ENCODE assay signal across 11 mouse cellular contexts in genomic region chr13:44282731-44283571, GRCm38 (mm10).
DNase-seq lines count a peak whose midpoint lies in the region; ATAC-seq and TF ChIP-seq lines count a peak whose summit lies in the region.
"Had no signal": no experiment of that assay in that cellular context is flagged by ENCODE, and none has a peak within 500 bp of the region (broad histone marks: within the 10 kb centered on the region; RNA-seq: fewer than 3 reads in every experiment).

No protein-coding gene starts in this region.

- H3K4me3 ChIP-seq in hindbrain, embryonic 14.5 days (replicated peaks; ENCODE audit: low read length): no peak overlapping the region
- no peak overlapping the region for H3K4me3 ChIP-seq in hindbrain, embryonic 11.5 days (ENCODE audit: low read depth, low read length)
- no peak overlapping the region for H3K4me3 ChIP-seq in lung, postnatal 0 days (ENCODE audit: low read depth, low read length)
- H3K4me3 ChIP-seq in limb, embryonic 14.5 days (replicated peaks; ENCODE audit: low read length): no peak overlapping the region
- H3K4me3 ChIP-seq: liver, embryonic 15.5 days had no signal

- H3K4me2 ChIP-seq in hindbrain, embryonic 14.5 days (replicated peaks): no peak overlapping the region
- no peak overlapping the region for H3K4me2 ChIP-seq in hindbrain, embryonic 11.5 days (replicated peaks; ENCODE audit: low read depth, low read length)
- no peak overlapping the region for H3K4me2 ChIP-seq in lung, postnatal 0 days (replicated peaks; ENCODE audit: low read depth, low read length)
- no peak overlapping the region for H3K4me2 ChIP-seq in limb, embryonic 14.5 days (replicated peaks; ENCODE audit: low read depth, low read length, severe bottlenecking)
- H3K4me2 ChIP-seq: liver, embryonic 15.5 days had no signal

- TF ChIP-seq CTCF in lung, postnatal 0 days (IDR thresholded peaks at IDR 0.05): no peak

- no peak for DNase-seq in hindbrain, embryonic 14.5 days (ENCODE audit: low spot score)
- DNase-seq in hindbrain, embryonic 11.5 days (ENCODE audit: low spot score): no peak
- peak; percentile 23 for DNase-seq in lung, postnatal 0 days (ENCODE audit: low spot score)
- DNase-seq in lung, postnatal 4 days: no peak
- peak; percentile 72 to 73 for DNase-seq in frontal cortex, adult 2 months (ENCODE audit: extremely low spot score in 1 of 2, low spot score in 1 of 2)
- DNase-seq in limb, embryonic 14.5 days (ENCODE audit: low spot score): peak; percentile 77
- no peak for DNase-seq in urinary bladder, postnatal 25 days (ENCODE audit: low spot score)
- DNase-seq: spleen, adult 18-20 months; thymus, postnatal 36 days had no signal

- no peaks in the 10 kb centered on the region for H3K27me3 ChIP-seq in hindbrain, embryonic 14.5 days (ENCODE audit: control insufficient read depth, insufficient read depth, low read length)
- no peaks in the 10 kb centered on the region for H3K27me3 ChIP-seq in hindbrain, embryonic 11.5 days (ENCODE audit: control insufficient read depth, insufficient read depth, low read length)
- H3K27me3 ChIP-seq in lung, postnatal 0 days (replicated peaks; ENCODE audit: insufficient read depth, low read length): no peaks in the 10 kb centered on the region
- H3K27me3 ChIP-seq in limb, embryonic 14.5 days (ENCODE audit: control insufficient read depth, insufficient read depth, low read length): no peaks in the 10 kb centered on the region
- H3K27me3 ChIP-seq: liver, embryonic 15.5 days had no signal

- H3K4me1 ChIP-seq in hindbrain, embryonic 14.5 days (replicated peaks; ENCODE audit: control insufficient read depth, insufficient read depth, low read length): peaks cover 6% of the 10 kb centered on the region; the same call in 1 of the 2 replicates
- no peaks in the 10 kb centered on the region for H3K4me1 ChIP-seq in hindbrain, embryonic 11.5 days (replicated peaks; ENCODE audit: control insufficient read depth, insufficient read depth, low read length)
- no peaks in the 10 kb centered on the region for H3K4me1 ChIP-seq in lung, postnatal 0 days (ENCODE audit: insufficient read depth, low read depth, low read length)
- H3K4me1 ChIP-seq in limb, embryonic 14.5 days (ENCODE audit: control insufficient read depth, insufficient read depth, low read length): peaks cover 19% of the 10 kb centered on the region
- H3K4me1 ChIP-seq: liver, embryonic 15.5 days had no signal

- peak overlapping the region; percentile 21; the same call in 1 of the 2 replicates for H3K27ac ChIP-seq in hindbrain, embryonic 14.5 days
- no peak overlapping the region for H3K27ac ChIP-seq in hindbrain, embryonic 11.5 days (ENCODE audit: low read depth, low read length)
- H3K27ac ChIP-seq in lung, postnatal 0 days (ENCODE audit: low read length): no peak overlapping the region
- H3K27ac ChIP-seq in limb, embryonic 14.5 days (replicated peaks; ENCODE audit: low read depth, low read length): no peak overlapping the region
- H3K27ac ChIP-seq: liver, embryonic 15.5 days had no signal

- TF ChIP-seq EP300 in lung, postnatal 0 days (IDR thresholded peaks at IDR 0.05): no peak

- no peak for TF ChIP-seq POLR2A in limb, embryonic 14.5 days (IDR thresholded peaks at IDR 0.05; ENCODE audit: borderline replicate concordance, extremely low read depth, insufficient read depth, insufficient read length)

- H3K9me3 ChIP-seq in hindbrain, embryonic 14.5 days (ENCODE audit: control insufficient read depth, low read length): no peaks in the 10 kb centered on the region
- no peaks in the 10 kb centered on the region for H3K9me3 ChIP-seq in hindbrain, embryonic 11.5 days (ENCODE audit: control insufficient read depth, low read length)
- H3K9me3 ChIP-seq in lung, postnatal 0 days (ENCODE audit: low read length): no peaks in the 10 kb centered on the region
- H3K9me3 ChIP-seq in limb, embryonic 14.5 days (ENCODE audit: control insufficient read depth, low read length): no peaks in the 10 kb centered on the region
- H3K9me3 ChIP-seq: liver, embryonic 15.5 days had no signal

- no peaks in the 10 kb centered on the region for H3K36me3 ChIP-seq in hindbrain, embryonic 14.5 days (replicated peaks; ENCODE audit: control insufficient read depth, insufficient read depth)
- H3K36me3 ChIP-seq in hindbrain, embryonic 11.5 days (ENCODE audit: control insufficient read depth, insufficient read depth, low read length): no peaks in the 10 kb centered on the region
- H3K36me3 ChIP-seq in lung, postnatal 0 days (ENCODE audit: insufficient read depth, low read length): no peaks in the 10 kb centered on the region
- H3K36me3 ChIP-seq in limb, embryonic 14.5 days (ENCODE audit: control insufficient read depth, insufficient read depth, low read length): no peaks in the 10 kb centered on the region
- H3K36me3 ChIP-seq: liver, embryonic 15.5 days had no signal

- ATAC-seq in hindbrain, embryonic 14.5 days (ENCODE audit: low FRiP score): no peak
- ATAC-seq in hindbrain, embryonic 11.5 days (ENCODE audit: low FRiP score): no peak
- no peak for ATAC-seq in lung, postnatal 0 days
- peak; percentile 84 for ATAC-seq in limb, embryonic 14.5 days (ENCODE audit: low FRiP score, low read depth)
- ATAC-seq in cerebellum, adult (ENCODE audit: insufficient number of reproducible peaks, low FRiP score, low TSS enrichment): no peak

- WGBS in hindbrain, embryonic 14.5 days: 68% methylated on average over 16 of the region's 16 CpGs
- WGBS in hindbrain, embryonic 11.5 days: 84% methylated on average over 16 of the region's 16 CpGs
- 51% methylated on average over 16 of the region's 16 CpGs for WGBS in lung, postnatal 0 days
- WGBS in limb, embryonic 14.5 days: 48% methylated on average over 16 of the region's 16 CpGs

- H3K9ac ChIP-seq in hindbrain, embryonic 14.5 days: no peak overlapping the region
- H3K9ac ChIP-seq in hindbrain, embryonic 11.5 days (ENCODE audit: low read depth, low read length): no peak overlapping the region
- no peak overlapping the region for H3K9ac ChIP-seq in lung, postnatal 0 days (replicated peaks; ENCODE audit: low read depth)
- no peak overlapping the region for H3K9ac ChIP-seq in limb, embryonic 14.5 days (ENCODE audit: low read depth, low read length, severe bottlenecking)
- H3K9ac ChIP-seq: liver, embryonic 15.5 days had no signal

Comparison
In these comparisons a context has a peak if more than half of its experiments do, and no peak if none do; other contexts are left out.
1. DNase-seq: peak in lung, postnatal 0 days (single experiment), frontal cortex, adult 2 months (2 of 2) and limb, embryonic 14.5 days (single experiment); none in hindbrain, embryonic 14.5 days (single experiment), hindbrain, embryonic 11.5 days (single experiment), lung, postnatal 4 days (0 of 2) and urinary bladder, postnatal 25 days (single experiment).